16 mouse cellular contexts compared by ENCODE assay signal in genomic region chr8:103693531-103693930, GRCm38 (mm10).
"Had no signal": no experiment of that assay in that cellular context is flagged by ENCODE, and none has a peak within 500 bp of the region (broad histone marks: within the 10 kb centered on the region; RNA-seq: fewer than 3 reads in every experiment).

No protein-coding gene starts in this region.

- H3K4me1 ChIP-seq: neural tube, embryonic 13.5 days; neural tube, embryonic 15.5 days; stomach, embryonic 15.5 days had no signal

- H3K36me3 ChIP-seq: neural tube, embryonic 13.5 days; neural tube, embryonic 15.5 days; stomach, embryonic 15.5 days had no signal

- H3K27ac ChIP-seq: neural tube, embryonic 13.5 days; neural tube, embryonic 15.5 days; stomach, embryonic 15.5 days; stomach, postnatal 0 days had no signal

- DNase-seq: retina, postnatal 1 day; right cerebral cortex, adult 18-20 months; right cerebral cortex, postnatal 14 days; right cerebral cortex, postnatal 25 days; right cerebral cortex, postnatal 4 days; spleen, adult 18-20 months; thymus, adult 18-20 months; thymus, adult 2 months; thymus, postnatal 14 days; thymus, postnatal 25 days; thymus, postnatal 36 days; thymus, postnatal 4 days had no signal

- H3K27me3 ChIP-seq: neural tube, embryonic 13.5 days; neural tube, embryonic 15.5 days; stomach, embryonic 15.5 days had no signal

- H3K4me3 ChIP-seq: neural tube, embryonic 13.5 days; neural tube, embryonic 15.5 days; stomach, embryonic 15.5 days had no signal

- H3K9me3 ChIP-seq: neural tube, embryonic 13.5 days; neural tube, embryonic 15.5 days; stomach, embryonic 15.5 days had no signal
